Mouse (Mus musculus): ENCODE measurements around the gene 4921517D22Rik.
"Not testable (repeated sequence)": the region's sequence is repeated elsewhere in the genome, so short reads cannot be mapped to it uniquely, and the experiment has no call there.

GRCm38 (mm10) chr13:59711984-59712383 lies 18.1 kb upstream of the 4921517D22Rik start, which contains the start of gene Spata31d1b:
- TF ChIP-seq POLR2A (IDR thresholded peaks at IDR 0.05; ENCODE audit: insufficient read length, low read depth); MAX (IDR thresholded peaks at IDR 0.05; ENCODE audit: low read depth); POLR2AphosphoS2 (IDR thresholded peaks at IDR 0.05; ENCODE audit: insufficient read length, low read depth); USF1 (IDR thresholded peaks at IDR 0.05; ENCODE audit: low read depth); E2F4 (IDR thresholded peaks at IDR 0.05; ENCODE audit: insufficient read depth); TCF12 (IDR thresholded peaks at IDR 0.05; ENCODE audit: insufficient read depth, poor library complexity, severe bottlenecking); TCF3 (IDR thresholded peaks at IDR 0.05; ENCODE audit: insufficient read length, low read depth): not testable (repeated sequence)

Measured in myocyte (in vitro differentiated cells).